Comparison of ENCODE assay signal across 8 mouse cellular contexts in the genomic region with DNA sequence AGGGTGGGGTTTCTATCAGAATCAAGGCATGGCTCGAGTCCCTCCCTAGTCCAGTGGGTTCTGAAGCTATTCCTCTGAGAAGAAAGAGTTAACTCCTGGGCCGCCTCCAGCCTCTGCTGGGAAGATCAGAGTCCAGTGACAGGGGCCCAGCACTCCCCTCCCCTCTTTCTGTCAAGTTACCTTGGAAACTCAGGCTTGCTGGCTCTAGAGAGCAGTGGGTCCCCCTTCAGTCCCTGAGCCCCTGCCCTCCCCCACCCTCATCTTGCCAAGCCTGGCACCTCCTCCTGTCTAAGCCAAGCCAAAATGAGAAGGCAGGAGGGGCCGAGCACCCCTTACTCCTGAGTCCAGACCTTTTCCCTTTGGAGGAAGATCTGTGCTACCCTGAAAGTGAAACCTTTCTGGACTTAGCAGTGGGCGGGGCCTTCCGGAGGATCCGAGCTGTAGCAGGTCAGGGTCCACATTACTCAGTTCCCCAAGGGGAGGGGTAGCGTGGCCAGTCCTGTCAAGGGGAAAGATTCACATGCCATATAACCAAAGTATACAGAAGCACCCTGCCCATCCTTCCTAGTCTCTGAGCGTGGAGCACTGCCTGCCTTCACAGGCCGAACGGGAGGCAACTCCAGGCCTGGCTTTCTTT. TPM values are rescaled to one million over a fixed set of nuclear protein-coding genes. Genes with fewer than 3 reads are reported as not detected.
DNase-seq lines count a peak whose midpoint lies in the region; ATAC-seq and TF ChIP-seq lines count a peak whose summit lies in the region.

No protein-coding gene starts in this region.

- H3K4me1 ChIP-seq in intestine, embryonic 14.5 days (replicated peaks; ENCODE audit: control insufficient read depth, insufficient read depth, low read length) = peaks cover 60% of the 10 kb centered on the region
- peaks cover 62% of the 10 kb centered on the region for H3K4me1 ChIP-seq in liver, adult 2 months (ENCODE audit: control insufficient read depth, insufficient read depth, low read length)

- no peak overlapping the region for H3K9ac ChIP-seq in intestine, embryonic 14.5 days (ENCODE audit: low read length)
- H3K9ac ChIP-seq in liver, adult 2 months (ENCODE audit: low read depth, low read length) = peak overlapping the region; percentile 64

- H3K4me3 ChIP-seq in intestine, embryonic 14.5 days (ENCODE audit: low read depth, low read length) = peak overlapping the region; percentile 16; the same call in 1 of the 2 replicates
- H3K4me3 ChIP-seq in liver, adult 2 months (ENCODE audit: insufficient read depth, low read depth, low read length) = peak overlapping the region; percentile 49

- H3K36me3 ChIP-seq in intestine, embryonic 14.5 days (ENCODE audit: control insufficient read depth, insufficient read depth, low read length) = 0 out of 2 replicates have a peak, but pooled peaks cover 2% of the 10 kb centered on the region
- peaks cover 18% of the 10 kb centered on the region for H3K36me3 ChIP-seq in liver, adult 2 months (ENCODE audit: control insufficient read depth, insufficient read depth, low read length)

- peak; percentile 72 for ATAC-seq in intestine, embryonic 14.5 days (replicated peaks; ENCODE audit: low FRiP score, low TSS enrichment, low read depth)

- H3K79me2 ChIP-seq in liver, adult 2 months (ENCODE audit: control insufficient read depth, insufficient read depth, low read length) = peaks cover 21% of the 10 kb centered on the region

- peak; percentile 72 to 75 for DNase-seq in right cerebral cortex, postnatal 10 days (ENCODE audit: low spot score in 2 of 2)
- DNase-seq in right cerebral cortex, adult 2 months (ENCODE audit: low spot score in 2 of 2) = no peak
- DNase-seq in intestine, embryonic 14.5 days (ENCODE audit: low spot score) = peak; percentile 82
- DNase-seq in liver, adult 2 months (ENCODE audit: extremely low read depth, low read depth, low spot score) = peak; percentile 92
- DNase-seq in spleen, postnatal 14 days (ENCODE audit: low spot score in 2 of 2) = no peak
- no peak for DNase-seq in lung, postnatal 14 days
- no peak for DNase-seq in spleen, postnatal 4 days (ENCODE audit: low spot score in 2 of 2)
- no peak for DNase-seq in retina, embryonic 14.5 days (ENCODE audit: low spot score)

- no peak for TF ChIP-seq POLR2A in liver, adult 2 months (IDR thresholded peaks at IDR 0.05; ENCODE audit: extremely low read depth, insufficient read depth, low read length)

- no peak for TF ChIP-seq CTCF in liver, adult 2 months (IDR thresholded peaks at IDR 0.05; ENCODE audit: low read depth, low read length)

- peak overlapping the region; percentile 42 for H3K4me2 ChIP-seq in intestine, embryonic 14.5 days (ENCODE audit: low read length)

- H3K27ac ChIP-seq in intestine, embryonic 14.5 days (ENCODE audit: low read depth) = peak overlapping the region; percentile 47; the same call in 1 of the 2 replicates
- peak overlapping the region; percentile 97 for H3K27ac ChIP-seq in liver, adult 2 months (replicated peaks; ENCODE audit: insufficient read depth, low read depth, low read length)

- H3K9me3 ChIP-seq in intestine, embryonic 14.5 days (ENCODE audit: control insufficient read depth, low read length) = no peaks in the 10 kb centered on the region

- 17% methylated on average over 10 of the region's 10 CpGs for WGBS in intestine, embryonic 14.5 days
- WGBS in liver, adult 2 months = 17% methylated on average over 10 of the region's 10 CpGs

- H3K27me3 ChIP-seq in intestine, embryonic 14.5 days (replicated peaks; ENCODE audit: control insufficient read depth, insufficient read depth, low read length) = no peaks in the 10 kb centered on the region
- H3K27me3 ChIP-seq in liver, adult 2 months (ENCODE audit: control insufficient read depth, insufficient read depth, low read length) = no peaks in the 10 kb centered on the region

RNA-seq across cellular contexts. Expression of gene Tmem104, which starts 9.6 kb away (rescaled TPM):
- 7.0 and 8.3 TPM in 2 replicates for polyA plus RNA-seq in intestine, embryonic 14.5 days (2014; fragmentation: Nextera tagmentation; extraction: Ambion mirVana)
- total RNA-seq in liver, adult 2 months (2014; rRNA removed) = 5.3 and 8.1 TPM in 2 replicates
- polyA plus RNA-seq in liver, adult 2 months (2012; rRNA removed) = 8.7 and 9.1 TPM in 2 replicates

RNA-seq across cellular contexts. Expression of gene Nat9, which starts 10.0 kb away (rescaled TPM):
- polyA plus RNA-seq in intestine, embryonic 14.5 days (2014; fragmentation: Nextera tagmentation; extraction: Ambion mirVana) = 16.4 and 16.7 TPM in 2 replicates
- total RNA-seq in liver, adult 2 months (2014; rRNA removed) = 42.7 and 43.7 TPM in 2 replicates
- polyA plus RNA-seq in liver, adult 2 months (2012; rRNA removed) = 28.7 and 35.2 TPM in 2 replicates

RNA-seq across cellular contexts. Expression of gene Slc9a3r1, which starts 14.5 kb away (rescaled TPM):
- polyA plus RNA-seq in intestine, embryonic 14.5 days (2014; fragmentation: Nextera tagmentation; extraction: Ambion mirVana) = 157 and 165 TPM in 2 replicates
- total RNA-seq in liver, adult 2 months (2014; rRNA removed) = 113 and 117 TPM in 2 replicates
- 130 and 177 TPM in 2 replicates for polyA plus RNA-seq in liver, adult 2 months (2012; rRNA removed)

RNA-seq across cellular contexts. Expression of gene Cd300lf, which starts 43.9 kb away (rescaled TPM):
- polyA plus RNA-seq in intestine, embryonic 14.5 days (2014; fragmentation: Nextera tagmentation; extraction: Ambion mirVana) = 0.27 and 1.0 TPM in 2 replicates
- total RNA-seq in liver, adult 2 months (2014; rRNA removed) = 1.2 and 1.5 TPM in 2 replicates
- polyA plus RNA-seq in liver, adult 2 months (2012; rRNA removed) = 0.54 and 1.1 TPM in 2 replicates

Comparison
In these comparisons a context has a peak if more than half of its experiments do, and no peak if none do; other contexts are left out.
1. DNase-seq: peak in right cerebral cortex, postnatal 10 days (2 of 2), intestine, embryonic 14.5 days (single experiment) and liver, adult 2 months (single experiment); none in right cerebral cortex, adult 2 months (0 of 2), spleen, postnatal 14 days (0 of 2), lung, postnatal 14 days (single experiment), spleen, postnatal 4 days (0 of 2) and retina, embryonic 14.5 days (single experiment).